Mouse (Mus musculus) intestine, embryonic 14.5 days (tissue): ENCODE results near the gene Lmbrd2. TPM values are rescaled to one million over a fixed set of nuclear protein-coding genes. Genes with fewer than 3 reads are reported as not detected.
"Not testable (repeated sequence)": the region's sequence is repeated elsewhere in the genome, so short reads cannot be mapped to it uniquely, and the experiment has no call there.

Experiments
- ATAC-seq: fragments of 200-750 bp; cut with Nextera tagmentation; replicated peaks from 2 replicates; pipeline ENCODE4 v1.8.0; 2017; ENCODE audit warnings: low read depth, moderate number of reproducible peaks, moderate TSS enrichment, moderate library complexity; ENCODE audit not compliant: low FRiP score, low TSS enrichment
- DNase-seq: peaks from one replicate; pipeline ENCODE4 v3.0.0-alpha.2; 2018; ENCODE audit warnings: low spot score
- H3K27ac ChIP-seq: fragments of 300-500 bp; sonication (generic); 2 replicates; pipeline ENCODE4 v1.5.1; 2014; ENCODE audit warnings: low read depth, mild to moderate bottlenecking, control low read depth
- H3K27me3 ChIP-seq: fragments of 300-500 bp; sonication (generic); replicated peaks from 2 replicates; pipeline ENCODE4 v1.6.1; 2014; ENCODE audit warnings: low read length, control low read depth; ENCODE audit not compliant: control insufficient read depth, insufficient read depth
- H3K36me3 ChIP-seq: fragments of 300-500 bp; sonication (generic); 2 replicates; pipeline ENCODE4 v1.6.1; 2014; ENCODE audit warnings: low read length, control low read depth; ENCODE audit not compliant: control insufficient read depth, insufficient read depth
- H3K4me1 ChIP-seq: fragments of 300-500 bp; sonication (generic); replicated peaks from 2 replicates; pipeline ENCODE4 v1.6.1; 2014; ENCODE audit warnings: low read length, control low read depth, mixed read lengths; ENCODE audit not compliant: control insufficient read depth, insufficient read depth
- H3K4me2 ChIP-seq: fragments of 300-500 bp; sonication (generic); 2 replicates; pipeline ENCODE4 v1.6.1; 2014; ENCODE audit warnings: low read length
- H3K4me3 ChIP-seq: fragments of 300-500 bp; sonication (generic); 2 replicates; pipeline ENCODE4 v1.5.1; 2014; ENCODE audit warnings: low read depth, low read length, control low read depth, mixed read lengths
- H3K9ac ChIP-seq: fragments of 300-500 bp; sonication (generic); 2 replicates; pipeline ENCODE4 v1.6.1; 2014; ENCODE audit warnings: mild to moderate bottlenecking, low read length
- H3K9me3 ChIP-seq: fragments of 300-500 bp; sonication (generic); 2 replicates; pipeline ENCODE4 v1.6.1; 2016; ENCODE audit warnings: low read length, control low read depth; ENCODE audit not compliant: control insufficient read depth
- WGBS: fragments of 180-500 bp; shearing (Covaris S2); extraction: QIAGEN DNeasy Blood & Tissue Kit; methylation state at CpG from one replicate; pipeline ENCODE4 v1.1.7; 2014; 5-methylcytosine and 5-hydroxymethylcytosine counted together
- polyA plus RNA-seq: library from polyadenylated mRNA; unstranded; fragments of >200 nt; fragmentation: Nextera tagmentation; extraction: Ambion mirVana; gene quantifications from 2 replicates; pipeline ENCODE4 v1.2.1, GENCODE M21; 2014

Gene Lmbrd2
- polyA plus RNA-seq, 1 experiment from 2014 or later, result 4.6 TPM

GRCm38 (mm10) chr15:9216446-9216845, 76.1 kb downstream of the Lmbrd2 start:
- H3K4me1 ChIP-seq, result no peaks in the 10 kb centered on the region
- H3K9me3 ChIP-seq, result no peaks in the 10 kb centered on the region
- no peak overlapping the region for H3K4me3 ChIP-seq
- no peak overlapping the region for H3K27ac ChIP-seq
- ATAC-seq, result no peak
- no peaks in the 10 kb centered on the region for H3K36me3 ChIP-seq
- 90% methylated on average over 5 of the region's 5 CpGs for WGBS
- DNase-seq, result no peak
- H3K27me3 ChIP-seq, result no peaks in the 10 kb centered on the region
- no peak overlapping the region for H3K4me2 ChIP-seq
- no peak overlapping the region for H3K9ac ChIP-seq

- ATAC-seq, H3K9me3 ChIP-seq, H3K9ac ChIP-seq, H3K36me3 ChIP-seq, H3K4me3 ChIP-seq, H3K4me1 ChIP-seq, DNase-seq, H3K27me3 ChIP-seq, H3K4me2 ChIP-seq, H3K27ac ChIP-seq: not testable (repeated sequence)
- WGBS, result 84% methylated on average over 4 of the region's 4 CpGs
These were observed 90.6 kb downstream of the Lmbrd2 start for GRCm38 (mm10) chr15:9230917-9231316.

GRCm38 (mm10) chr15:9246345-9246744, 106.0 kb downstream of the Lmbrd2 start:
- H3K4me3 ChIP-seq, result no peak overlapping the region

More at GRCm38 (mm10) chr15:9246345-9246744, 106.0 kb downstream of the Lmbrd2 start:
- Histone ChIP-seq H3K9me3 (no peaks in the 10 kb centered on the region), H3K4me1 (no peaks in the 10 kb centered on the region), H3K9ac (no peak overlapping the region), H3K27ac (no peak overlapping the region), H3K36me3 (no peaks in the 10 kb centered on the region), H3K4me2 (no peak overlapping the region), H3K27me3 (no peaks in the 10 kb centered on the region)
- ATAC-seq (no peak), DNase-seq (no peak)

Other genes with a start within 250 kb of the Lmbrd2 start
- 0.30 and 0.62 TPM in 2 replicates for gene Ranbp3l, start 172.6 kb upstream of the Lmbrd2 start, polyA plus RNA-seq
- 44.6 and 46.5 TPM in 2 replicates for gene Nadk2, start 69.3 kb upstream of the Lmbrd2 start, polyA plus RNA-seq
- 73.2 and 86.4 TPM in 2 replicates for gene Skp2, start 14.9 kb downstream of the Lmbrd2 start, polyA plus RNA-seq
- not detected in 2 replicates for gene Ugt3a1, start 136.3 kb downstream of the Lmbrd2 start, polyA plus RNA-seq
- not detected in 2 replicates for gene Ugt3a2, start 195.0 kb downstream of the Lmbrd2 start, polyA plus RNA-seq